Mouse (Mus musculus) liver, embryonic 14.5 days (tissue): ENCODE measurements at regions not wholly inside any gene's neighbourhood (a gene's known extent, or its start where the extent isn't known, plus 50 kb on each side); places are given as distances from the start of the nearest gene placed in this dataset.

ENCODE experiments used
- ATAC-seq: fragments of 200-750 bp; cut with Nextera tagmentation; 2 replicates; pipeline ENCODE4 v1.8.0; 2017; ENCODE audit warnings: moderate number of reproducible peaks, mild to moderate bottlenecking, moderate library complexity; ENCODE audit not compliant: insufficient read depth
- DNase-seq, 3 experiments: peaks; one replicate each; pipeline ENCODE4 v3.0.0-alpha.2; 2012 to 2013; ENCODE audit warnings: low read depth in 3 of 3, low spot score in 3 of 3
- H3K27ac ChIP-seq: fragments of 300-500 bp; sonication (generic); 2 replicates; pipeline ENCODE4 v1.5.1; 2014; ENCODE audit warnings: moderate library complexity, mild to moderate bottlenecking, control low read depth, inconsistent platforms
- H3K27me3 ChIP-seq: fragments of 300-500 bp; sonication (generic); 2 replicates; pipeline ENCODE4 v1.6.1; 2014; ENCODE audit warnings: mild to moderate bottlenecking, low read length, moderate library complexity; ENCODE audit not compliant: control insufficient read depth, insufficient read depth
- H3K36me3 ChIP-seq: fragments of 300-500 bp; sonication (generic); replicated peaks from 2 replicates; pipeline ENCODE4 v1.6.1; 2014; ENCODE audit warnings: low read depth; ENCODE audit not compliant: control insufficient read depth, insufficient read depth
- H3K4me1 ChIP-seq, 2 experiments: fragments of 200-500 bp in 1 of 2; fragments of 300-500 bp in 1 of 2; sonication (generic) in 1 of 2; replicated peaks; 2 replicates each; pipeline ENCODE4 v1.6.1; 2012 to 2014; ENCODE audit warnings: antibody characterized with exemption in 1 of 2, inconsistent platforms in 1 of 2, low read length in 1 of 2; ENCODE audit not compliant: control insufficient read depth in 2 of 2, insufficient read depth in 2 of 2
- H3K4me2 ChIP-seq: fragments of 300-500 bp; sonication (generic); 2 replicates; pipeline ENCODE4 v1.6.1; 2014; ENCODE audit warnings: low read depth, mild to moderate bottlenecking, control low read depth, moderate library complexity
- H3K4me3 ChIP-seq, 2 experiments: fragments of 200-500 bp in 1 of 2; fragments of 300-500 bp in 1 of 2; sonication (generic) in 1 of 2; 2 replicates each; pipeline ENCODE4 v1.5.1; 2012 to 2014; ENCODE audit warnings: low read depth in 2 of 2, low read length in 2 of 2, mild to moderate bottlenecking in 2 of 2, control low read depth in 1 of 2, inconsistent platforms in 1 of 2, moderate library complexity in 1 of 2; ENCODE audit not compliant: insufficient read depth in 1 of 2
- H3K9ac ChIP-seq: fragments of 300-500 bp; sonication (generic); replicated peaks from 2 replicates; pipeline ENCODE4 v1.6.1; 2014; ENCODE audit warnings: mild to moderate bottlenecking, control low read depth, moderate library complexity
- H3K9me3 ChIP-seq: fragments of 300-500 bp; sonication (generic); 2 replicates; pipeline ENCODE4 v1.6.1; 2016; ENCODE audit warnings: low read length, mixed read lengths; ENCODE audit not compliant: control insufficient read depth
- CTCF ChIP-seq: IDR thresholded peaks from 2 replicates; pipeline ENCODE4 v1.5.1; 2016; ENCODE audit warnings: antibody characterized with exemption, low read depth, control low read depth
- EP300 ChIP-seq: IDR thresholded peaks from 2 replicates; pipeline ENCODE4 v1.6.1; 2016; ENCODE audit warnings: antibody characterized with exemption, low read depth
- WGBS: fragments of 180-500 bp; shearing (Covaris S2); extraction: QIAGEN DNeasy Blood & Tissue Kit; methylation state at CpG from one replicate; pipeline ENCODE4 v1.1.7; 2014; ENCODE audit not compliant: insufficient replicate concordance; 5-methylcytosine and 5-hydroxymethylcytosine counted together

GRCm38 (mm10) chr3:39637924-39638323 lies 751.2 kb downstream of the Fat4 start:
- no peak overlapping the region for H3K27ac ChIP-seq
- no peak overlapping the region for H3K9ac ChIP-seq
- no peak overlapping the region for H3K4me3 ChIP-seq
- TF ChIP-seq CTCF (no peak), EP300 (no peak)
- H3K36me3 ChIP-seq: no peaks in the 10 kb centered on the region
- no peak overlapping the region for H3K4me2 ChIP-seq
- H3K9me3 ChIP-seq: no peaks in the 10 kb centered on the region
- DNase-seq (no peak), ATAC-seq (no peak)
- H3K4me1 ChIP-seq: no peaks in the 10 kb centered on the region
- WGBS: 61% methylated on average over 5 of the region's 5 CpGs
- no peaks in the 10 kb centered on the region for H3K27me3 ChIP-seq

GRCm38 (mm10) chr3:39643194-39643593 lies 756.5 kb downstream of the Fat4 start:
- H3K4me1 ChIP-seq: no peaks in the 10 kb centered on the region
- ATAC-seq: no peak
- no peak for DNase-seq
- TF ChIP-seq EP300: no peak
- no peaks in the 10 kb centered on the region for H3K36me3 ChIP-seq
- H3K27ac ChIP-seq: no peak overlapping the region
- no peaks in the 10 kb centered on the region for H3K27me3 ChIP-seq
- no peak overlapping the region for H3K4me3 ChIP-seq
- 65% methylated on average over 3 of the region's 3 CpGs for WGBS
- no peak overlapping the region for H3K4me2 ChIP-seq
- H3K9ac ChIP-seq: no peak overlapping the region
- no peaks in the 10 kb centered on the region for H3K9me3 ChIP-seq

- H3K4me2 ChIP-seq: no peak overlapping the region
- no peak overlapping the region for H3K4me3 ChIP-seq
- WGBS: 68% methylated on average over 3 of the region's 3 CpGs
Observed at GRCm38 (mm10) chr3:39666817-39667216, 780.1 kb downstream of the Fat4 start.

DNA sequence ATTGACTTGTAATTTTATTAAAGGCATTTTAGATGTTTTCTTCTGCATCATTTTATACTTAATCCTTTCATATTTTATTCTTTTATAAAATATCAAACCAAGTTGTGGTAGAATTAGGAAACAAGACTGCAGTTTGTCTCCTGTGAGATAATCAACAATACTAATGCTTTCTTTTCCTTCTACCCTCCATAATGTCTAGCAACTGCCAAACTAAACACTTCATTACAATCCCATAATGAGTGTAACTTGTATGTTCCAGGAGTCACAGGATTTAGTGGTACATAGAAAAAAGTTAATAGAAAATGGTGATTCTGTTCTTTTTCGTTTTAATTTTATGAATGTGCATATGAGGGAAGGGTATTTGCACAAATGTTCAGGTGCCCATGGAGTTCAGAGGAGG lies 782.4 kb downstream of the Fat4 start:
- H3K9me3 ChIP-seq: no peaks in the 10 kb centered on the region
- 41% methylated on average over 1 of the region's 1 CpGs for WGBS
- H3K4me2 ChIP-seq: no peak overlapping the region
- ATAC-seq: no peak
- no peak for TF ChIP-seq CTCF
- TF ChIP-seq EP300: no peak
- H3K9ac ChIP-seq: no peak overlapping the region
- H3K27me3 ChIP-seq: no peaks in the 10 kb centered on the region
- H3K27ac ChIP-seq: no peak overlapping the region
- no peak overlapping the region for H3K4me3 ChIP-seq
- no peaks in the 10 kb centered on the region for H3K4me1 ChIP-seq
- DNase-seq: no peak
- H3K36me3 ChIP-seq: no peaks in the 10 kb centered on the region

More at GRCm38 (mm10) chr3:39666817-39667216, 780.1 kb downstream of the Fat4 start:
- no peak for DNase-seq
- Histone ChIP-seq H3K4me1 (no peaks in the 10 kb centered on the region), H3K27ac (no peak overlapping the region), H3K9me3 (no peaks in the 10 kb centered on the region), H3K36me3 (no peaks in the 10 kb centered on the region), H3K27me3 (no peaks in the 10 kb centered on the region), H3K9ac (no peak overlapping the region)
- no peak for TF ChIP-seq CTCF
- no peak for TF ChIP-seq EP300
- ATAC-seq: no peak

- TF ChIP-seq EP300 (no peak), CTCF (no peak)
- no peaks in the 10 kb centered on the region for H3K36me3 ChIP-seq
Observed at GRCm38 (mm10) chr3:39673997-39674396, 787.3 kb downstream of the Fat4 start.

GRCm38 (mm10) chr3:39674927-39675326 lies 788.2 kb downstream of the Fat4 start:
- no peak for TF ChIP-seq EP300
- no peak for TF ChIP-seq CTCF
- Histone ChIP-seq H3K9ac (no peak overlapping the region), H3K27ac (no peak overlapping the region), H3K4me2 (no peak overlapping the region), H3K9me3 (no peaks in the 10 kb centered on the region), H3K4me3 (no peak overlapping the region), H3K27me3 (no peaks in the 10 kb centered on the region), H3K4me1 (no peaks in the 10 kb centered on the region), H3K36me3 (no peaks in the 10 kb centered on the region)
- ATAC-seq (no peak), DNase-seq (no peak)
- WGBS: 60% methylated on average over 10 of the region's 10 CpGs

More at GRCm38 (mm10) chr3:39673997-39674396, 787.3 kb downstream of the Fat4 start:
- DNase-seq: no peak
- H3K27me3 ChIP-seq: no peaks in the 10 kb centered on the region
- no peak overlapping the region for H3K27ac ChIP-seq
- WGBS: 64% methylated on average over 7 of the region's 7 CpGs
- ATAC-seq: no peak
- no peak overlapping the region for H3K9ac ChIP-seq
- no peak overlapping the region for H3K4me3 ChIP-seq
- H3K9me3 ChIP-seq: no peaks in the 10 kb centered on the region
- H3K4me2 ChIP-seq: no peak overlapping the region
- no peaks in the 10 kb centered on the region for H3K4me1 ChIP-seq
